ENCODE assay signal across 7 mouse cellular contexts in the genomic region with DNA sequence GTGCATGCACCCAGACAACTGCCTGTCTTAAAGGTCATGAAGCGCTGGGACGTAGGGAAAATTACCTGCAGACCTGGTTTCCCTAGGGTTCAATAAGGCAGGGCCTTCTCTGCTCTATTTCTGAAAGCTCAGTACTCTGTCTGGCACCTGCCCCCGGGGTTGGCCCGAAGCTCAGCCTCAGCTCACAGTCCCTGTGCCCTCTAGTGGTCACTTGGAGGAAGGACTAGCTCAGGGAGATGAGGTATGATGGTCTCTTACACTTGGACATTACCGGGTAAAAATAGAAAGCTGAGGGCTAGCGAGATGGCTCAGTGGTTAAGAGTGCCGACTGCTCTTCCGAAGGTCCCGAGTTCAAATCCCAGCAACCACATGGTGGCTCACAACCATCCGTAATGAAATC. TPM values are rescaled to one million over a fixed set of nuclear protein-coding genes. Genes with fewer than 3 reads are reported as not detected.
A peak's percentile ranks its signal among the peaks of the same experiment; 100 is the strongest.
DNase-seq lines count a peak whose midpoint lies in the region; ATAC-seq lines count a peak whose summit lies in the region.

No protein-coding gene starts in this region.

- no peak overlapping the region for H3K4me3 ChIP-seq in intestine, embryonic 15.5 days (replicated peaks)
- no peak overlapping the region for H3K4me3 ChIP-seq in limb, embryonic 11.5 days (ENCODE audit: low read depth, low read length)
- no peak overlapping the region for H3K4me3 ChIP-seq in midbrain, embryonic 13.5 days (replicated peaks)

- H3K4me2 ChIP-seq in intestine, embryonic 15.5 days (replicated peaks): no peak overlapping the region
- H3K4me2 ChIP-seq in limb, embryonic 11.5 days (ENCODE audit: low read depth, severe bottlenecking): no peak overlapping the region
- no peak overlapping the region for H3K4me2 ChIP-seq in midbrain, embryonic 13.5 days (replicated peaks)

- H3K9me3 ChIP-seq in intestine, embryonic 15.5 days: no peaks in the 10 kb centered on the region
- H3K9me3 ChIP-seq in limb, embryonic 11.5 days (ENCODE audit: control insufficient read depth, low read length): no peaks in the 10 kb centered on the region
- no peaks in the 10 kb centered on the region for H3K9me3 ChIP-seq in midbrain, embryonic 13.5 days

- WGBS in intestine, embryonic 15.5 days: 19% methylated on average over 10 of the region's 10 CpGs
- WGBS in limb, embryonic 11.5 days: 19% methylated on average over 10 of the region's 10 CpGs
- WGBS in midbrain, embryonic 13.5 days: 18% methylated on average over 10 of the region's 10 CpGs

- no peaks in the 10 kb centered on the region for H3K4me1 ChIP-seq in intestine, embryonic 15.5 days (replicated peaks)
- no peaks in the 10 kb centered on the region for H3K4me1 ChIP-seq in limb, embryonic 11.5 days (ENCODE audit: control insufficient read depth, insufficient read depth, low read length)
- H3K4me1 ChIP-seq in midbrain, embryonic 13.5 days (replicated peaks): peaks cover 3% of the 10 kb centered on the region; the same call in 1 of the 2 replicates

- no peak overlapping the region for H3K27ac ChIP-seq in intestine, embryonic 15.5 days
- H3K27ac ChIP-seq in limb, embryonic 11.5 days (replicated peaks; ENCODE audit: low read depth, low read length): no peak overlapping the region
- H3K27ac ChIP-seq in midbrain, embryonic 13.5 days: no peak overlapping the region

- no peaks in the 10 kb centered on the region for H3K36me3 ChIP-seq in intestine, embryonic 15.5 days
- no peaks in the 10 kb centered on the region for H3K36me3 ChIP-seq in limb, embryonic 11.5 days (ENCODE audit: control insufficient read depth, insufficient read depth, low read length)
- no peaks in the 10 kb centered on the region for H3K36me3 ChIP-seq in midbrain, embryonic 13.5 days

- DNase-seq in adrenal gland, adult 2 months: peak; percentile 75
- DNase-seq in embryo, embryonic 11 days: peak; percentile 74
- peak; percentile 56 to 71 for DNase-seq in gastrocnemius, postnatal 4 days (ENCODE audit: low spot score in 2 of 2)
- peak; percentile 69 for DNase-seq in limb, embryonic 11.5 days (ENCODE audit: low spot score)
- DNase-seq in spleen, adult 12 weeks (ENCODE audit: low spot score): peak; percentile 66

- ATAC-seq in intestine, embryonic 15.5 days: peak; percentile 84
- ATAC-seq in limb, embryonic 11.5 days (ENCODE audit: insufficient number of reproducible peaks, low FRiP score, low TSS enrichment, low read depth): no peak
- peak; percentile 76 for ATAC-seq in midbrain, embryonic 13.5 days

- no peaks in the 10 kb centered on the region for H3K27me3 ChIP-seq in intestine, embryonic 15.5 days (replicated peaks)
- H3K27me3 ChIP-seq in limb, embryonic 11.5 days (ENCODE audit: control insufficient read depth, insufficient read depth, low read length): no peaks in the 10 kb centered on the region
- H3K27me3 ChIP-seq in midbrain, embryonic 13.5 days: no peaks in the 10 kb centered on the region

- H3K9ac ChIP-seq in intestine, embryonic 15.5 days: no peak overlapping the region
- H3K9ac ChIP-seq in limb, embryonic 11.5 days (ENCODE audit: low read length): no peak overlapping the region
- H3K9ac ChIP-seq in midbrain, embryonic 13.5 days (replicated peaks): no peak overlapping the region

RNA-seq across cellular contexts. Expression of a gene that starts 23.0 kb away (rescaled TPM):
- 100 to 1,000 TPM in 1 of 2 experiments, 10 to 100 TPM in 1; 83.9 to 128 TPM for total RNA-seq in adrenal gland, adult 2 months (2021)
- 6.8 and 9.6 TPM in 2 replicates for polyA plus RNA-seq in adrenal gland, adult 2 months (2012; rRNA removed)
- 10 to 100 TPM; 76.9 to 89.0 TPM for total RNA-seq in gastrocnemius, postnatal 4 days (2021)
- 22.6 and 25.5 TPM in 2 replicates for polyA plus RNA-seq in intestine, embryonic 15.5 days (2015; fragmentation: Nextera tagmentation; extraction: Ambion mirVana)
- polyA plus RNA-seq in limb, embryonic 11.5 days (2014; fragmentation: Nextera tagmentation; extraction: Ambion mirVana): 41.5 and 41.6 TPM in 2 replicates
- 30.3 and 38.7 TPM in 2 replicates for polyA plus RNA-seq in midbrain, embryonic 13.5 days (2015; fragmentation: Nextera tagmentation; extraction: Ambion mirVana)
